Mouse (Mus musculus) thymus, postnatal 0 days (tissue): ENCODE data around the gene Clpp. TPM values are rescaled to one million over a fixed set of nuclear protein-coding genes. Genes with fewer than 3 reads are reported as not detected.
A peak's percentile ranks its signal among the peaks of the same experiment; 100 is the strongest.

ENCODE experiments used
- DNase-seq: peaks from one replicate; pipeline ENCODE4 v3.0.0-alpha.2; 2015; ENCODE audit warnings: low spot score
- polyA plus RNA-seq: library from polyadenylated mRNA; unstranded; fragments of >200 nt; fragmentation: Nextera tagmentation; extraction: Ambion mirVana; gene quantifications from 2 replicates; pipeline ENCODE4 v1.2.1, GENCODE M21; 2015

Clpp gene
- polyA plus RNA-seq, 1 experiment from 2014 or later: 113 TPM

GRCm38 (mm10) chr17:57030931-57031660 lies 41.0 kb downstream of the Clpp start, which contains the start of gene Khsrp:
Khsrp (minus strand) TSS chr17:57031522.
- DNase-seq: peak; percentile 63

GRCm38 (mm10) chr17:57031661-57032420 lies 41.7 kb downstream of the Clpp start:
- peak; percentile 100 for DNase-seq

DNA sequence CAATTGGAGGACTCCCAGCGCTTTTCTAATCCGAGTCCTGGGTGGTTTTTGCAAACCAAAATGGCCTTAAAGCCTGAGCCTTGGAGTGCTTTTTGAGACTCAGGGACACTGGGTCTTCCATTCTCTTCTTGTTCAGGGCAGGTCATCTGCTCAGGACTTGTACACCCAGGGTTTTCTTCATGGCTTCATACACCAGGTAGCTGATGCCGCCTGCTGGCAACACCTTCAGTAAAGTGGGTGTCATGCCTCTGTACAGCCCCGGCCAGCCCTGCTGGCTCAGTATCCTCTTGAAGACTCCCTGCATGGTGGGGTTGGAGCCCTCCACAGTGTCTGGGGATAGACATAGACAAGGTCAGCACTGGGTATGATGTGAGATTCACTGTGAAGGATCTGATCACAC lies 42.7 kb downstream of the Clpp start:
- DNase-seq: no peak

DNA sequence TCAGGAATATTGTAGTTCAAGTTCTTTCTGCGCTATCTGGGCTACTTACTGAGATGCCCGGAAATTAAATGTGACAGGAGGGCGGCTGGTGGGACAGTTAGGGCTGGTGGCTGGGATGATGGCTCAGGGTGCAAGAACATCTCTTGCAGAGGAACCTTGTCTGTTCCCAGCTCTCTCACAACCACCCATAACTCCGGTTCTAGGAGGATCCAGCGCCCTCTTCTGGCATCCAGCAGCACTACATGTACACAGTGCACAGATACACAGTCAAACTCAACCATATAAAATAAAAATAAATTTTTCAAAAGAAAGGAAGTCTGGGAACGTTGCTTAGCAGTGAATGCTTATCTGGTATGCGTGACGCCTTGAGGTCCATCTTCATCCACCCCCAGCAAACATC lies 48.9 kb downstream of the Clpp start:
- DNase-seq: no peak

- DNase-seq: no peak
These were observed 51.4 kb downstream of the Clpp start, which contains the start of gene Slc25a41 for GRCm38 (mm10) chr17:57041554-57041953. Slc25a41 (minus strand) TSS chr17:57041654.

Other genes with a start within 250 kb of the Clpp start
- gene Nrtn, start 232.8 kb upstream of the Clpp start, polyA plus RNA-seq: 17.3 and 23.6 TPM in 2 replicates
- 34.0 and 36.5 TPM in 2 replicates for gene Dus3l, start 225.5 kb upstream of the Clpp start, polyA plus RNA-seq
- 0.40 and 0.68 TPM in 2 replicates for gene Prr22, start 220.1 kb upstream of the Clpp start, polyA plus RNA-seq
- gene Rfx2, start 159.3 kb upstream of the Clpp start, polyA plus RNA-seq: 3.0 and 3.2 TPM in 2 replicates
- not detected in 2 replicates for gene Acsbg2, start 115.9 kb upstream of the Clpp start, polyA plus RNA-seq
- gene 1700061G19Rik, start 114.8 kb upstream of the Clpp start, polyA plus RNA-seq: 0.21 and 0.26 TPM in 2 replicates
- 24.2 and 26.6 TPM in 2 replicates for gene Mllt1, start 54.9 kb upstream of the Clpp start, polyA plus RNA-seq
- not detected in 2 replicates for gene Acer1, start 8.2 kb upstream of the Clpp start, polyA plus RNA-seq
- 35.0 and 35.6 TPM in 2 replicates for gene Alkbh7, start 7.0 kb downstream of the Clpp start, polyA plus RNA-seq
- gene Pspn, start 9.7 kb downstream of the Clpp start, polyA plus RNA-seq: 0.55 TPM in 1 of 2 replicates, not detected in the other
- gene Gtf2f1, start 21.0 kb downstream of the Clpp start, polyA plus RNA-seq: 76.1 and 81.7 TPM in 2 replicates
- gene Gm17949, start 21.2 kb downstream of the Clpp start, polyA plus RNA-seq: 0.42 and 0.53 TPM in 2 replicates
- gene Khsrp, start 41.2 kb downstream of the Clpp start, polyA plus RNA-seq: 37.5 and 42.3 TPM in 2 replicates
- gene Slc25a41, start 51.3 kb downstream of the Clpp start, polyA plus RNA-seq: 0.10 TPM in 1 of 2 replicates, not detected in the other
- 1.6 and 2.7 TPM in 2 replicates for gene Crb3, start 68.8 kb downstream of the Clpp start, polyA plus RNA-seq
- gene Slc25a23, start 69.6 kb downstream of the Clpp start, polyA plus RNA-seq: 8.3 and 8.8 TPM in 2 replicates
- gene Dennd1c, start 88.2 kb downstream of the Clpp start, polyA plus RNA-seq: 49.8 and 65.1 TPM in 2 replicates
- 1.0 and 1.2 TPM in 2 replicates for gene Tubb4a, start 97.5 kb downstream of the Clpp start, polyA plus RNA-seq
- gene Tnfsf9, start 115.0 kb downstream of the Clpp start, polyA plus RNA-seq: 2.7 and 3.0 TPM in 2 replicates
- gene Cd70, start 159.5 kb downstream of the Clpp start, polyA plus RNA-seq: 1.7 and 1.9 TPM in 2 replicates
- 3.4 and 4.7 TPM in 2 replicates for gene Tnfsf14, start 203.9 kb downstream of the Clpp start, polyA plus RNA-seq
- 5.0 and 5.4 TPM in 2 replicates for gene C3, start 237.8 kb downstream of the Clpp start, polyA plus RNA-seq